9 mouse cellular contexts compared by ENCODE assay signal in the genomic region with DNA sequence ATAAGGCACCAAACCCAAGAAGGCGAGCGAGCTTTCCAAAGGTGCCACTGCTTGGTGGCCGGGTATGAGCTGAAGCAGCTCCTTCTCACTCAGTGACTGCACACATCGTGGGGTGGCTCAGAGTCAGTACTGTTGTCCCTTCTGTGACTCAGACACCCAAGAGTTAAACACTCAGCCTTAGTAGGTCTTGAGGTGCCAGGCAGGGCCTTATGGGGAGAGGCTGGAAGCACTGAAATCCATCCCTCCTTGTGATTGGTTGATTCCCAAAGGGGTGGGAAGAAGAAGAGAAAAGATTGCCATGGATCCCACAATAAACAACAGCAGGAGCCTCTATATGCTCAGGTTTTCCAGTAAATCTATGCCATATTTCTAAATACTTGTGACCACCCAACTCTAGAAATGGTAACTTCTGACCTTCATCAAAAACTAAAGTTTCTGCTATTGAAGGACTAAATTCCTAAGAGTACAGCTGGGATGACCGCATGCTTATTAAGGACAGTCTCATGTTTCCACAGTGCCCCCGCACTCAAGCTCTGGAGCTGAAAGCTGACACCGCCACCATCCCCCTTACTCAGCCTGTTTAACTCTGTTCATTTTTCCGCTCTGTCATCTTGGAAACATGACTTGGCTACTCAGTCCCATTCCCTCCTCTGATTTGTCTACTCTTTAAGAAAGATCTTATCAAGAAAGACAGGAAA.
A peak's percentile ranks its signal among the peaks of the same experiment; 100 is the strongest.
DNase-seq lines count a peak whose midpoint lies in the region; ATAC-seq and TF ChIP-seq lines count a peak whose summit lies in the region.
"Had no signal": no experiment of that assay in that cellular context is flagged by ENCODE, and none has a peak within 500 bp of the region (broad histone marks: within the 10 kb centered on the region; RNA-seq: fewer than 3 reads in every experiment).

No protein-coding gene starts in this region.

- no peak overlapping the region for H3K4me3 ChIP-seq in heart, adult 2 months
- H3K4me3 ChIP-seq in C2C12 (ENCODE audit: insufficient read depth, poor library complexity, severe bottlenecking) = peak overlapping the region; percentile 7
- no peak overlapping the region for H3K4me3 ChIP-seq in embryonic facial prominence, embryonic 12.5 days
- H3K4me3 ChIP-seq in intestine, embryonic 15.5 days (replicated peaks) = no peak overlapping the region
- no peak overlapping the region for H3K4me3 ChIP-seq in left cerebral cortex, adult 2 months

- H3K27me3 ChIP-seq in heart, adult 2 months (ENCODE audit: control insufficient read depth, insufficient read depth, low read length) = no peaks in the 10 kb centered on the region
- no peaks in the 10 kb centered on the region for H3K27me3 ChIP-seq in C2C12 (ENCODE audit: control insufficient read depth, insufficient read depth, insufficient read length)
- no peaks in the 10 kb centered on the region for H3K27me3 ChIP-seq in embryonic facial prominence, embryonic 12.5 days
- no peaks in the 10 kb centered on the region for H3K27me3 ChIP-seq in intestine, embryonic 15.5 days (replicated peaks)

- peaks cover 34% of the 10 kb centered on the region for H3K79me3 ChIP-seq in C2C12 (ENCODE audit: low read depth)

- TF ChIP-seq EP300 in heart, adult 2 months (IDR thresholded peaks at IDR 0.05; ENCODE audit: insufficient read depth, low read depth, low read length) = no peak

- H3K4me1 ChIP-seq in heart, adult 2 months (ENCODE audit: control insufficient read depth, insufficient read depth, low read length) = peaks cover 39% of the 10 kb centered on the region
- H3K4me1 ChIP-seq in embryonic facial prominence, embryonic 12.5 days = peaks cover 65% of the 10 kb centered on the region
- peaks cover 29% of the 10 kb centered on the region for H3K4me1 ChIP-seq in intestine, embryonic 15.5 days (replicated peaks)

- no peak for TF ChIP-seq CTCF in heart, adult 2 months (IDR thresholded peaks at IDR 0.05)
- no peak for TF ChIP-seq CTCF in C2C12 (IDR thresholded peaks at IDR 0.05; ENCODE audit: control insufficient read depth, insufficient read depth, insufficient read length)
- no peak for TF ChIP-seq CTCF in left cerebral cortex, adult 2 months (IDR thresholded peaks at IDR 0.05)

- peak; percentile 33 to 41 for DNase-seq in heart, adult 2 months
- no peak for DNase-seq in heart, postnatal 36 days
- no peak for DNase-seq in right cerebral cortex, adult 2 months (ENCODE audit: low spot score in 2 of 2)
- no peak for DNase-seq in cerebellum, postnatal 10 days
- no peak for DNase-seq in left cerebral cortex, adult 2 months (ENCODE audit: extremely low spot score in 1 of 2, low spot score in 2 of 2)

- 59% methylated on average over 8 of the region's 8 CpGs for WGBS in heart, adult 2 months
- WGBS in embryonic facial prominence, embryonic 12.5 days = 19% methylated on average over 8 of the region's 8 CpGs
- WGBS in intestine, embryonic 15.5 days = 49% methylated on average over 8 of the region's 8 CpGs

- no peak overlapping the region for H3K9ac ChIP-seq in heart, adult 2 months (ENCODE audit: low read depth, low read length)
- H3K9ac ChIP-seq in embryonic facial prominence, embryonic 12.5 days = no peak overlapping the region
- no peak overlapping the region for H3K9ac ChIP-seq in intestine, embryonic 15.5 days

- peak overlapping the region; percentile 89 for H3K27ac ChIP-seq in heart, adult 2 months
- peak overlapping the region; percentile 89 for H3K27ac ChIP-seq in embryonic facial prominence, embryonic 12.5 days
- H3K27ac ChIP-seq in intestine, embryonic 15.5 days = 0 out of 2 replicates have a peak overlapping the region, but pooled peaks have one; percentile 44
- no peak overlapping the region for H3K27ac ChIP-seq in left cerebral cortex, adult 2 months
- H3K27ac ChIP-seq: macrophage had no signal

- intact Hi-C loops in heart, adult 2 months (cut with DNase I) = loop anchor here (2.0 to 5.0 kb wide), 3 partner anchors 20 to 232 kb away; no protein-coding TSS in a partner anchor
- intact Hi-C loops in heart, postnatal 36 days (cut with DNase I) = loop anchor here (2.0 to 5.0 kb wide), 3 partner anchors 66 to 242 kb away; no protein-coding TSS in a partner anchor
- intact Hi-C loops in left cerebral cortex, adult 2 months (cut with DNase I) = no loop called here

- H3ac ChIP-seq in C2C12 (ENCODE audit: control insufficient read depth, insufficient read length, low read depth) = peak overlapping the region; percentile 1

- ATAC-seq in embryonic facial prominence, embryonic 12.5 days (ENCODE audit: insufficient number of reproducible peaks, insufficient read depth, low FRiP score, low TSS enrichment) = peak; percentile 86
- peak; percentile 80 for ATAC-seq in intestine, embryonic 15.5 days

- H3K4me2 ChIP-seq in embryonic facial prominence, embryonic 12.5 days (replicated peaks) = peak overlapping the region; percentile 39
- H3K4me2 ChIP-seq in intestine, embryonic 15.5 days (replicated peaks) = no peak overlapping the region

- no peaks in the 10 kb centered on the region for H3K9me3 ChIP-seq in embryonic facial prominence, embryonic 12.5 days
- no peaks in the 10 kb centered on the region for H3K9me3 ChIP-seq in intestine, embryonic 15.5 days

- peaks cover 19% of the 10 kb centered on the region for H3K36me3 ChIP-seq in heart, adult 2 months (ENCODE audit: control insufficient read depth, insufficient read depth, low read length)
- H3K36me3 ChIP-seq in C2C12 (ENCODE audit: control insufficient read depth, insufficient read depth) = no peaks in the 10 kb centered on the region
- no peaks in the 10 kb centered on the region for H3K36me3 ChIP-seq in embryonic facial prominence, embryonic 12.5 days
- no peaks in the 10 kb centered on the region for H3K36me3 ChIP-seq in intestine, embryonic 15.5 days

- TF ChIP-seq POLR2A in heart, adult 2 months (IDR thresholded peaks at IDR 0.05; ENCODE audit: insufficient read depth, low read depth, low read length) = 0 out of 2 replicates have a peak, but pooled peaks have one; percentile 21

- peaks cover 1% of the 10 kb centered on the region for H3K79me2 ChIP-seq in heart, adult 2 months (replicated peaks; ENCODE audit: control insufficient read depth, insufficient read depth, low read length)
- H3K79me2 ChIP-seq in C2C12 (ENCODE audit: control insufficient read depth, insufficient read depth) = peaks cover 79% of the 10 kb centered on the region

TF ChIP-seq in C2C12, 6 proteins besides CTCF, POLR2A, EP300 and RAD21:
- TF ChIP-seq FOSL1 (IDR thresholded peaks at IDR 0.05; ENCODE audit: insufficient read depth, low read length, poor library complexity, severe bottlenecking) = no peak
- peak; percentile 51 for TF ChIP-seq MYOD1 (IDR thresholded peaks at IDR 0.05; ENCODE audit: control insufficient read depth, insufficient read length, low read depth)
- TF ChIP-seq USF1 (IDR thresholded peaks at IDR 0.05; ENCODE audit: low read depth) = no peak
- no peak for TF ChIP-seq CEBPB (IDR thresholded peaks at IDR 0.05; ENCODE audit: low read depth)
- TF ChIP-seq MAX (IDR thresholded peaks at IDR 0.05) = peak; percentile 73
- no peak for TF ChIP-seq MYOG (IDR thresholded peaks at IDR 0.05; ENCODE audit: control insufficient read depth, extremely low read depth, insufficient read length)

Comparison
In these comparisons a context has a peak if more than half of its experiments do, and no peak if none do; other contexts are left out.
1. DNase-seq: peak in heart, adult 2 months (2 of 2); none in heart, postnatal 36 days (0 of 2), right cerebral cortex, adult 2 months (0 of 2), cerebellum, postnatal 10 days (0 of 2) and left cerebral cortex, adult 2 months (0 of 2).